Mouse (Mus musculus) MEL-GATA-1-ER (cell line): ENCODE results near the gene Wnt6.

Source experiments
- DNase-seq: peaks from one replicate; pipeline ENCODE4 v3.0.0-alpha.2; 2012; ENCODE audit warnings: low read depth; ENCODE audit errors: extremely low read depth

Wnt6 gene

DNA sequence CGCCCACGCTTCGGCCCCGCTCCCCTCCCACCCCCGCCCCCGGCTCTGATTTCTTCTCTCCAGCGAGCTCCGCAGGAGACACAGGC lies at the start of gene Wnt6:
Gene Wnt6 (plus strand): TSS at position 48 of the 86 bp plus-strand sequence.
- no peak for DNase-seq

DNA sequence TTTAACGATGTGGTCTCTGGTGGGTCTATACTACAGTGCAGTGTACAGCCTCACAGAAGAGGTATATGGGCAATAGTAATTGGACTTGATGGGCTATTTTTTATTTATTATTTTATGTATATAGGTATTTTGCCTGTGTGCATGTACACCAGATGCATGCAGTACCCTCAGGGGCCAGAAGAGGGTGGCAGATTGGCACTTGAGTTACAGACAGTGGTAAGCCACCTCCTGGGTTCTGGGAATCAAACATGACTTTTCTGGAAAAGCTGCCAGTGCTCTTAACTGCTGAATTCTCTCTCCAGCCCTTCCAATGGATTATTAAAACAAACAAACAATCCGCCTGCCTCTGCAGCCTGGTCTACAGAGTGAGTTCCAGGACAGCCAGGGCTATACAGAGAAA lies 47.9 kb upstream of the Wnt6 start:
- peak; percentile 15 for DNase-seq

DNA sequence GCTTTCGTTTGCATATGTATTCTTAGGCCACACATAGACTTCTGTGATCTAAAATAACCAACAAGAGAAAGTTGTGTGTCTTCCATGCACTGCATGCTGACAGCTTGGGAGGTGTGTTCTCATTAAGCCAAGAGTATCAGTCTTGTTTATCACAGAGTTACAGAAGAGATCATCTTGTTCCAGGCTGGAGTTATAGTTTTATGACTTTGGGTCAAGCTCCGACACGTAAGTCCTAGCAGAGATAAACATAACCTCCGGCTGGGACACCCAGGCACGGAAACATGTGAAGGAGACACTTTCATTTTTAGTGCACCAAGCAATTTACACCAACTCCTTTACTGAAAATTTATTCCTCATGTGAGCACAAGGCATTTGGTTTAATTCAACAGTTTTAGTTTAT lies 45.6 kb upstream of the Wnt6 start:
- no peak for DNase-seq

DNA sequence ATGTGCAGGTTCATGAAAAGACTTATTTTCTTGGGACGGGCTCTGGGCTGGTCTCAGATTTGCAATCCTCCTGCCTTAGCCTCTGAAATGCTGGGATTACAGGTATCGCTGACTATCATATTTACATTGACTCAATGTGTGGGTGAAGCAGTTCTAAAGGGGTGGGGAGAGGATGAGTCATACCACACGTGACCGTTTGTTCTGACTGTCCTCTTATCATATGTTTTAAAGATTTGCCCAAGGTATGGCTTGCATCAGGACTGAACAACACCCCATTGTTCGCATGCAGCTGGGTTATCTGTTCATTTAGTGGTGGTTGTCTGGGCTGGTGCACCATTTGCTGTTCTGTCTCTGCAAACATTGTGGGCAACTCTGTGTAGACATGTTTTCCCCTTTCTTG lies 45.0 kb upstream of the Wnt6 start:
- no peak for DNase-seq

DNA sequence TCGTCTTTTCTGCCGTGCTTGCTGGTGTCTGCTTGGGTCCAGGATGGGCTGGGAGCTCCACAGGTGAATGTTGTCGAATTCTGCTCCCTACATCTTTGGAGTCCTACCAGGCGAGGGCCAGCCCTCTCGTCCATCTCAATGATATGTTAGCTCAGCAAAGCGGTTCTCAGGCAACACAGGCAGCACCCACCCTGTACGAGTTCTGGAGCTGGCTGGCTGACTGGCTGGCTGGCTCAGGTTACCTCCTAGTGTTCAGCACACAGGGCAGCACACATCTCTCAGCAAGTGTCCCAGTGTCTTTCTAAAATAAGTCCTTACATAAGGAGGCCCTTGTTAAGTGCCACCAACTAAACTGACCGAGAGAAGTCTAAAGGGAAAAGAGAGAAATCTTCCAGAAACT lies 43.2 kb upstream of the Wnt6 start:
- no peak for DNase-seq

DNA sequence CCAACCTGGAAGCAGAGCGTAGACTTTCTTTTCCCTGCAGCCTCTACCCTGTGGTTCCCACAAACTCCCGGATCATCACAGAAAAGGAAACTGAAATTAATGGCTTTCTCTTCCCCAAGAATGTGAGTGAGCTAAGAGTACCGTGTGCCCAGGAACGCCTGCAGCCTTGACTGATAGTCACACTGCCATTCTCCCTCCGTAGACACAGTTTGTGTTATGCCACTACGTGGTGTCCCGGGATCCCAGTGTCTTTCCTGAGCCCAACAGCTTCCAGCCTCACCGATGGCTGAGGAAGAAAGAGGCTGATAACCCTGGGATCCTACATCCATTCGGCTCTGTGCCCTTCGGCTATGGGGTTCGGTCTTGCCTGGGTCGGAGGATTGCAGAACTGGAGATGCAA lies 34.7 kb upstream of the Wnt6 start:
- no peak for DNase-seq

DNA sequence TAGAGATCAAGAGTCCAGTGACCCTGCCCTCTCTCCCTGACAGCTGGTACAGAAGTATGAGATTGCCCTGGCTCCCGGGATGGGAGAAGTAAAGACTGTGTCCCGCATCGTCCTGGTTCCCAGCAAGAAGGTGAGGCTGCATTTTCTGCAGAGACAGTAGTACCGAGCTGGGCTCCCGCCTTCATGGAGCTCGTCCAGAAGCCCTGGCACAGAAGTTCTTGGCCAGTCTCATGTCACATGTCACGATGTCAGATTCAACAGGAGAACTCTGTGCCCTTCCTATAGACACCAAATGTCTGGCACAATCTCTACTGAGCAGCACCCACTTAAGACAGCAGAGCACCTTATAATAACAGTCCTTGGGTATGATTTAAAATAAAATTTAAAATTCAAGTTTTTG lies 34.2 kb upstream of the Wnt6 start:
- DNase-seq, result no peak

DNA sequence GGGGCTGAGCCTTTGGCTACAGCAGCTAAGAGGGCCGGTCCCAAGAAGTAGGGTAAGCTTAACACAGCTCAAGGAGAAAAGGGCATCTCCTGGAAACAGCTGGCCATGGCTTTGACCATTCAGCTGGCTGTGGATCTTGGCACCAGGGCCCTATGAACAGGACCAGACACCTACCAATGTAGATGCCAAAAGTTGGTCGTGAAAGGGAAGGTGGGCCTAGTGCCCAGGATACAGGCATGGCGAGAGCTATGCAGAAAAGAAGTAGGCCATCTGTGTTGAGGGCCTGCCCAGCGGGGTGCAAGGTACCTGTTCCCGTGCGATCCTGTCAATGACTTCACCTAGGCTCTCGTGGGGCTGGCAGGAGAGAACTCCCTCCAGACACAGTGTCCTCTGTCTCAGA lies 30.8 kb upstream of the Wnt6 start:
- DNase-seq, result no peak

DNA sequence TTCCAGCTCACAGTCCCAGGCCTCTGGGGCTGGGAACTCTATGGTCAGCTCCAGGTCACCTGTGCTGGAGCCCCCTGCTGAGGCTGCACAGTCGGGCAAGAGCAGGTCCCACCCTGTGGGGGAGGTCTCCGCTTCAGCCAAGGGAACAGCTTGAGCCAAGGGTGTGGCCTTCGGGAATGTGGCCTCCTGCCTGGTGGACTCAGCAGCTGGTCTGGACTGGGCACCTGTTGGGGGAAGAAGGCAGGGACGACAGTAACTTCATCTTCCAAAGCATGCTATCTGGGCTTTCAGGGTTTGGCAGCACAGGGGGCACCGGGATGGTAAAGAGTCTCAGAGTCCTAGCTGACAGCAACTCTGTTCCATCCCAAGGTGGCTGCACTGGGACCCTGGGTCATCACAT lies 24.4 kb upstream of the Wnt6 start:
- no peak for DNase-seq

DNA sequence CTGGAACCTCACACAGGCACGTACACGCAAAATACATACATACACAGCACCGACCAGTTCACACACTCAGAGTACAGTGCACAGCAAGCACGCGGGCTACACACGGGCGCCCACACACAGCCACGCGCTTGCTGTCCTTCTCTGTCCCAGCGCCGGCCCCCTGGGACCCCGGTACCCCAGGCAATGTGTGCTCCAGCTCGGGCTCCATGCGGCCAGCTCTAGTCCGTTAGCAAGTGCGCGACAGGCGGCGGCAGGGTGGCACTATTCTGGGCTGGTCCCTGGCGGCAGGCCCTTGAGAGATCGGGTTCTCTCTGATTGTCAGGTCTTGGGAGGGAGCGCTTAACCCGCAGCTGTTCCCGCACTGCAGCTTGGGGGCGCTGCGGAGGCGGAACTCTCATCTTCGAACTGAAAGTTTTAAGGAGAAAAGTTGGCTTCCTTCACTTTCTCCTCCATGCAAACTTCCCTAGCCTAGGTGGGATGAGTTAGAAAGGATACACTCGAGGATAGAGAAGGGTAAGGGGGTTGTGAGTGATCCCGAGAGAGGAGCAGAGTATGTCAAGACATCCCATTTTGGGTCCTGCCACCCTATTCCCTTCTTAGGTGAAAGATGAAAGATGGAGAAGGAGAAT lies 22.9 kb upstream of the Wnt6 start, which contains the start of gene Prkag3:
Gene Prkag3 (minus strand): TSS at position 579 of the 629 bp plus-strand sequence.
- DNase-seq, result no peak

DNA sequence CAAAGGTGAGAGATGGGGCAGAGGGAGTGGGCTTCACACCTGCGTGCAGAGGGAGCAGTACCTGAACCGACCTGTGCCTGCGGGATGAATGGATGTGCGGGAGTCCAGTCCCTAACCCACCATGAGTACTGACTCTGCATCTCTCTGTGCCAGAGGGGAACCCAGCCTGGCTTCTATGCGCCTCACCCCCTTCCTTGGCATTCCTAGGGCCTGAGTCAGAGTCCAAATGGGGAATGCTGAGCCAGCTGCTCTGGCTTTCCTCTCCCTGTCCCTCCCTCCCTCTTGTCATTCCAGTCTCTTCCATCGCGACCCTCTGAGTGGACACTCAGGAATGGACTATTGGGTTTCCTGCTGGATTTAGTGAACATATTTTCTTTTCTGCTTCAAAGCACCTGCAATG lies 22.4 kb upstream of the Wnt6 start:
- DNase-seq, result no peak

DNA sequence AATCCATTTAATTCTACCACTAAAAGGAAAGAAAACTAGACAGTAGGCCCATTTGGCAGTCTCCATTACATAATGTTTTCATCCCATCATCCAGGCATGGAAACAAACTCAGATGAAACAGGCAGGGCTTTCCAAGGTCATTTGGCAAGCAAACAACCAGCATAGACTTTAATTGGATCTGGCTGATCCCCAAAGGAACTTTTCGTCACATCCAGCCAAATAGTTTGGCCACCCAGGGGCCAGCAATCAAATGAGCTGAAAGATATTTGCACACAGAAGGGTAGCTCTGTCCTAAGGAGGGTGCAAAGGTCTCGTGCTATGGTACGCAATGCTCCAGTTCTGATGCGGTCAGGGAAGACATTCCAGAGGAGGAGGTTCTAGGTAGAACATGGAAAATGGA lies 21.0 kb upstream of the Wnt6 start:
- no peak for DNase-seq

DNA sequence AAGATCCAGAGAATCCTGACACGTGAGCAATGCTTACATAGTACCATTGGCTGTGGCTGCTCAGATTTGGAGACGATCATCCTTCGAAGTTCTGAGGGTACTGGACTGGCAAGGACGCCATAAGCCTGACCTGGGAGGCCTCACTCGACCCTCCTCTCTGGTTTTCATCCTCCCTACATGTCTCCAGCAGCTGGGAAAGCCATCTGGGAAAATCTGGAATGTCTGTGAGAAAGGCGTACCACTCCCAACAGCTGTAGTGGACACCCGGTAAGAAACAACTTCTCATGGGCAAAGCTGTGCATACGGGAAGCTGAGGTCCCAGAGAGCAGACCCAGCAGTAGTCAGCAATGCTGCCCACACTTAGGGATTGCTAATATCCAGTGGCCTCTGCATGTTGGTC lies 19.5 kb upstream of the Wnt6 start:
- no peak for DNase-seq

DNA sequence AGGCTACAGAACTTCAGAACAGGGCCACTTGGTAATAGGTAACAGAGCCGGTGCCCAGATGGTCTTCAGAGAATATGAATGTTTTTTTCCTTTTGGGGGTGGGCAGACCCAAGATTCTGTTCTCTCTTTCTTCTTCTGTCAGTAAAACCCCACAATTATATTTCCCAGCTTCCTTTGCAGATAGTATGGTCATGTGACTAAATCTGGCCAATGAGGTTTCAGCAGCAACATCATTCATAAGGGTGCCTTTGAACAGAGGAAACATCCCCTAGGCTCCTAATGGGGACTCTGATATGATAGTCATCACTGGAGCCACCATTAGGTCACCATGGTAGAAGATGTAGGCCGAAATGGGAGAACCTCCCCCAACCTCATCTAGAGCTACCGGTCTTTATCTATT lies 18.9 kb upstream of the Wnt6 start:
- DNase-seq, result no peak

DNA sequence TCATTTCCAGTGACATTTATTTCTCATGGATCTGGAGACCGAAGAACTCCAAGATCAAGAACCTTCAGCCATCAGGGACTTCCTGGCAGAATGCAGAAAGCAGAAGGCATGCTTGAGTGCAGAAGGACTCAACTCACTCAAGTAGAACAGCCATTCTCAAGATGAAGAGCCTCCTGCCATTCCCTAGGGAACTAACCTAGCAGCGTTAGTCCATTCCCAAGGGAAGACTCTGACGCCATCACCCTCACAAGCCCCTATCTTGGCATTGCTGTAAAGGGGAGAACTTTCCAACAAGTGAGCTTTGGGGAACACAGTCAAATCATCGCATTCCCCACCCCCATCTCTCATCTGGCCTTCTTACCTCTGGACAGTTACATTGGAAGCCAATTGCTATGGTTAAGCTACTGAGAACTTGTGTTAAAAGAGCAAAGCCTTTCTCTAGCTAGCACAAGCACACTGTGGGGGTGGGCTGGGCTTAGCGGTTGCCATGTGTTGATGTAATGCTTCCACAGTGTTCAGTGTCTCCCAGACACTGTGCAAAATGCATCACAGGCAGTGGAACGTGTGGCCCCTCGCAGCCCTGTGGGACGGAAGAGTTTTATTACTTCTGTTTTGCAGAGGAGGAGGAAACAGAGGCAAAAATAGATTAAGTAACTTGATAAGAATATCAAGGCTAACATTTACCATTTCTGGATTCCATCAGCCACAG lies 18.3 kb upstream of the Wnt6 start:
- DNase-seq, result no peak

DNA sequence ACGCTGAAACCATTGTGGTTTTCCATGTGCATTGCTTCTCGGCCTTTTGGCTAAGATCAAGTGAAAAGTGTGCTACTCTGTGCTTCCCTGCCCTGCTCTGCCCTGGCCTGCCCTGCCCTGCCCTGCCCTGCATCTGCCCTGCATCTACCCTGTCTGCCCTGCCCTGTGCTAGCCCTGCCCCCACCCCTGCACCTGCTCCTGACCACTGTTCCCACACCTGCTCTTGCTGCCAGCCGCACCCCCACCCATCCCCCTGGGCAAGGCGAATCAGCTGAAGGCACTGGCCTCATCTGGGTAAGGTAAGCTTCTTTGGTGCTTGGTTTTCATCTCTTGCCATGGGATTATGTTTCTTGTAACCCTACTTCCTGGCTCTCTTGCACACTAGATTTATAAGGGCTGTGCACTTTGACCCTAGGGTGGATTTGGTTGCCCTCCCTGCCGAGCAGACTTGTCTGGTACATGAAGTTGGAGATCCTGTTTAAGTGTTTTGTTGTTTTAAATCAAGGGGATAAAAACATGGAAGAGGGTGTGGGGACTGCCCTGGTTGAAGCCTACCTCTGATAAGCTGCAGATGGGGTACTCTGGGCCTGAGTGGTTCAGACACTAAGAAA lies 17.4 kb upstream of the Wnt6 start:
- DNase-seq, result no peak

DNA sequence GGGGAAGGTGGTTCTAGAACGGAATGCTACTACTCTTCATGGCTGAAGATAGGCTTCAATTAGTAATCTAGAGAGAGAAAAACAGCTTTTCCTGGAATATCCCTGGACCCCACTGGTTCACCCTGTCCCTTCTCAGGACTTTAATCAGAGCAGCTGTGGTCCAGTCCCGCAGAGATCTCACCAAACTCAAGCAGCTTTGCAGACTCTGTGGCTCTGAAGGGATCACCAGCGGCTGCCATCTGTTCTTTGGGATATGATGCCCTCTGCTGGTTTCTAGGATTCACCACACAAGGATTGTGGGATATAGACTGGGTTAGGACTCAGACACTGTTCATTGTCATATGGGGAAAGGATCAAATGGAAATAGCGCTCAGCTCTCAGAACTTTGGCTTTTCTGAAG lies 11.9 kb upstream of the Wnt6 start:
- DNase-seq, result no peak

DNA sequence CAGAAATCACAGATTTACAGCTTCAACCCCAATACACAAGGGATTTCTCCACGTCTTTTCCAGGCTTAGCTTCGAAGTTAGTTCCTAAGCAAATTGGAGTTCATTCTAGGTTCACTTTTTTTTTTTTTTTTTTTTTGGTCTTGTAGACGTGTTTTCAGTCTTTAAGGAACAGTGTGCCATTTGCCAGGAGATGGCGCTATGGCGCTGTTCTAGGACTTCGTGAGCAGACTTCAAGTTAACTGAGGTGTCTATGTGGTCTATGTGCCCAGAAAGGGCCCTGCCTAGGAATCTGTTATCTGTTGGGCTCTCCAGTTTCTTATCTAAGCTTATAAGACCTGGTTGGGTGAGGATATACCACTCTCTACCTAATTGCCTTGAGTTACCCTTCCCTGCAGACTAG lies 8.6 kb upstream of the Wnt6 start:
- DNase-seq, result peak; percentile 76

DNA sequence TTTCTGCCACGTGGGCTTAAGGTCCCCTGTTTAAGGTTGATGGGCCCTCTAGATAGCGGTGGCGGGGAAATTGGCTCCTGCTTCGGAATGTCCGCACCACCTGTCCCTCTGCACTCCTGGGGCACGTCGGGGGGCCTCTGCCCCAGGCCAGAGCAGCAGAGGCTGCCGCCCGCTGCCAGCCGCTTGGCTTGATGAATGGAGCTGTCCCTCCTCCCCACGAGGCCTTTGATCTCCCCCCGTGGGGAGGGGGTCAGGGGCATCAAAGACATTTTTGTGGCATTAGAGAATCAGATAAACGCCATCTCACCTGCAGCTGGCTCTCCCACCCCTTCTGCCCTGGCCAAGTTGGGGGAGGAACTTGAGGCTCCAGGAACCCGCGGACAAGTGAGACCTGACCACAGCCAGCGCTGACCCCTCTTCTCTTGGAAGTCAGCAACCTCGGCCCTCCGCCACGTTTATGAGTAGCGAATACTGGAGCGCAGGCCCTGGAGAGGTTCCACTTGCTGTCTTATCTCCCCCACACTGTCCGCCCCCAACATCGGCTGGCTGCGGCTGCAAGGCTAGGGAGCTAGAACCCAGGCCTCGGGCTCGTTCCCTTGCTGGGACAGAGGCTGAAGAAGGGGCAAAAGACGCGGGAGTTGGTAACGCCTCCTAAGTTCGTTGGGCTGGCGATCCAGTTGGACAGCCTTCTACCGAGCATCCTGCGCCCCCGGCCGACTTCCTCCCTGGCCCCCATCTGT lies 795 bp upstream of the Wnt6 start:
- DNase-seq, result no peak

DNA sequence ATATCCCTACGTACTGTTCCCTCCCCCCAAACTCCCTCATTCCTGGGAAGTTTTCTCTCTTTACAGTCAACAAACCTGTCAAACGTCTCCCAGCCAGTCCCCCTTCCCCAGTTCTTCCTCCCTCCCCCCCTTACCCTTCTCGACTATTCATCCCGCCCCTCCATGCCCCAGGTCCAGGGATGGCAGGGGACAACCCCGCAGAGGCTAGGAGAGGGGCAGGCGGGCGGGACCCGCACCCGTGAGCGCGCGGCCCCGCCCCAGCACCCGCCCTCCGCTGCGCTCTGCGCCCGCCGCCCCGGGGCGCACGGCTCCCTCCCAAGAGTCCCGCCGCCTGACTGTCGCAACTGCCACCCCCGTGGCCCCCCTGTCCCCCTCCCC lies 236 bp upstream of the Wnt6 start:
- DNase-seq, result no peak

DNA sequence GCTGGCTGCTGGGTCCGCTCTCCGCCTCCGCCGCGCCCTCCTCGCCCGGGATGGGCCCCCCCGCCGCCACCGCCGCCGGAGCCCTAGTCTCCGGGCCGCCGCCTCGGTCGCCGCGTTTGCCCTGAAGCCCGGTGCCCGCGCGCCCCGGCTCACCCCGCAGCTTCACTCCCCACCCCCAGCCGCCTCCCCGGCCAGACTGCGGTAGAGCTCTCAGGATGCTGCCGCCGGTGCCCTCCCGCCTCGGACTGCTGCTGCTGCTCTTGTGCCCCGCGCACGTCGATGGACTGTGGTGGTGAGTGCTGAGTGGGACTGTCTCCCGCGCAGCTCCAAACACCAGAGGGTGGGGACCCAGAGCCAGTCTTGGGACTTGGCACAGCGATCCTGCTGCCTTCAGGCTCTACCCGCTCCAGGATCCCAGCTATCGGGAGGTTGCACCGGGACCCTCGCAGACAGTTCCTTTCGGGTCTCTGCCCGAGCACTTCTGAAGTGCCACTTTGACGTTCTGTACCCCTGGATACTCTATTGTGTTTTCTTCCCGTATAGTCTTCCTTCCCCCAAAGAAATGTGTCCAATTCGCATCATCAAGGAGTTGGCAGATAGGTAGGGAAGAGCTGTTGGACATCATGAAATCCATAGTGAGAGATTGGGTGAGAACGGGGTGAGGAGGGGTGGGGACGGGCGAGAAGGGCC lies 384 bp downstream of the Wnt6 start:
- no peak for DNase-seq

DNA sequence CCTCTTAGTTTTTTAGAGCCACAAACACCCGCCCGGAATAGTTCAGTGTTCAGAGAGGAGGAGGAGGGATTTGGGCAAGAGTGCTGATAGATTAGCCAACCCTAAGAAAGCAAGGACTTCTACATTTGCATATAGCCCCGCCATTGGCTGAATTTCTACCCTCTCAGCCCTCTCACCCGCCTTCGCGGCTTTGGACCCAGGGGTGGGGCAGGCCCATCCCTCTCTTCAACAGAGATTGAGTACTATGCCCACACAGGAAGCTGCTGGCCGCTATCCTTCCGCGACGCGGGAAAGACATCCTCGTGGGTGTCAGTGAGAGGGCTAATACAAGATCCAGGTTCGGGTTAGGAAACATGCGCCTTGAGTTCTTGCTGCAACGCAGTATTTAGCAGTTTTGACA lies 1.4 kb downstream of the Wnt6 start:
- DNase-seq, result peak; percentile 85
